Mouse (Mus musculus) heart, postnatal 4 days (tissue): Measurements from ENCODE around the gene Abhd17a. TPM values are rescaled to one million over a fixed set of nuclear protein-coding genes. Genes with fewer than 3 reads are reported as not detected.
A peak's percentile ranks its signal among the peaks of the same experiment; 100 is the strongest.

Source experiments
- DNase-seq: peaks from one replicate; pipeline ENCODE4 v3.0.0; 2021
- total RNA-seq, 2 experiments: library from RNA; stranded (reverse); gene quantifications; 2 replicates each; pipeline ENCODE4 v1.2.3; 2021

Gene Abhd17a
- 10 to 100 TPM; 93.6 to 95.0 TPM for total RNA-seq

GRCm38 (mm10) chr10:80589879-80590854, at the start of gene Abhd17a:
Abhd17a (minus strand) TSS chr10:80590341.
- DNase-seq, result peak; percentile 97

- DNase-seq, result no peak
These were observed 45.2 kb upstream of the Abhd17a start for GRCm38 (mm10) chr10:80635345-80635744.

GRCm38 (mm10) chr10:80628925-80629324, 38.8 kb upstream of the Abhd17a start:
- no peak for DNase-seq

- peak; percentile 73 for DNase-seq
These were observed 37.5 kb upstream of the Abhd17a start for GRCm38 (mm10) chr10:80627685-80628084.

- DNase-seq, result no peak
These were observed 35.6 kb upstream of the Abhd17a start for GRCm38 (mm10) chr10:80625764-80626163.

GRCm38 (mm10) chr10:80623457-80624191, 33.5 kb upstream of the Abhd17a start:
- peak; percentile 70 for DNase-seq

- DNase-seq, result peak; percentile 72
These were observed 32.7 kb upstream of the Abhd17a start, which contains the start of gene Csnk1g2 for GRCm38 (mm10) chr10:80622661-80623456. Csnk1g2 (plus strand) TSS chr10:80622838.

GRCm38 (mm10) chr10:80621940-80622660, 32.0 kb upstream of the Abhd17a start:
- peak; percentile 99 for DNase-seq

GRCm38 (mm10) chr10:80621690-80621939, 31.5 kb upstream of the Abhd17a start:
- DNase-seq, result no peak

GRCm38 (mm10) chr10:80620796-80621689, 30.9 kb upstream of the Abhd17a start:
- DNase-seq, result no peak

GRCm38 (mm10) chr10:80620365-80620764, 30.2 kb upstream of the Abhd17a start:
- no peak for DNase-seq

GRCm38 (mm10) chr10:80619465-80620244, 29.5 kb upstream of the Abhd17a start:
- no peak for DNase-seq

GRCm38 (mm10) chr10:80618181-80618580, 28.0 kb upstream of the Abhd17a start:
- peak; percentile 54 for DNase-seq

- DNase-seq, result no peak
These were observed 24.2 kb upstream of the Abhd17a start for GRCm38 (mm10) chr10:80614351-80614750.

- no peak for DNase-seq
These were observed 23.7 kb upstream of the Abhd17a start for GRCm38 (mm10) chr10:80613821-80614220.

GRCm38 (mm10) chr10:80611905-80612304, 21.8 kb upstream of the Abhd17a start:
- no peak for DNase-seq

- peak; percentile 71 for DNase-seq
These were observed 20.9 kb upstream of the Abhd17a start for GRCm38 (mm10) chr10:80611024-80611423.

- no peak for DNase-seq
These were observed 20.1 kb upstream of the Abhd17a start for GRCm38 (mm10) chr10:80610116-80610785.

- DNase-seq, result no peak
These were observed 19.3 kb upstream of the Abhd17a start for GRCm38 (mm10) chr10:80609269-80609924.
